Mouse (Mus musculus) cerebellum, postnatal 36 days (tissue): ENCODE measurements around the gene Xrn1.
"Not testable (repeated sequence)": the region's sequence is repeated elsewhere in the genome, so short reads cannot be mapped to it uniquely, and the experiment has no call there.

ENCODE experiments used
- DNase-seq, 2 experiments: peaks; one replicate each; pipeline ENCODE4 v3.0.0; 2021 to 2022; ENCODE audit warnings: mixed read lengths in 2 of 2

Xrn1 gene

GRCm38 (mm10) chr9:96054878-96055277 is 100.3 kb downstream of the Xrn1 start:
- no peak for DNase-seq

DNA sequence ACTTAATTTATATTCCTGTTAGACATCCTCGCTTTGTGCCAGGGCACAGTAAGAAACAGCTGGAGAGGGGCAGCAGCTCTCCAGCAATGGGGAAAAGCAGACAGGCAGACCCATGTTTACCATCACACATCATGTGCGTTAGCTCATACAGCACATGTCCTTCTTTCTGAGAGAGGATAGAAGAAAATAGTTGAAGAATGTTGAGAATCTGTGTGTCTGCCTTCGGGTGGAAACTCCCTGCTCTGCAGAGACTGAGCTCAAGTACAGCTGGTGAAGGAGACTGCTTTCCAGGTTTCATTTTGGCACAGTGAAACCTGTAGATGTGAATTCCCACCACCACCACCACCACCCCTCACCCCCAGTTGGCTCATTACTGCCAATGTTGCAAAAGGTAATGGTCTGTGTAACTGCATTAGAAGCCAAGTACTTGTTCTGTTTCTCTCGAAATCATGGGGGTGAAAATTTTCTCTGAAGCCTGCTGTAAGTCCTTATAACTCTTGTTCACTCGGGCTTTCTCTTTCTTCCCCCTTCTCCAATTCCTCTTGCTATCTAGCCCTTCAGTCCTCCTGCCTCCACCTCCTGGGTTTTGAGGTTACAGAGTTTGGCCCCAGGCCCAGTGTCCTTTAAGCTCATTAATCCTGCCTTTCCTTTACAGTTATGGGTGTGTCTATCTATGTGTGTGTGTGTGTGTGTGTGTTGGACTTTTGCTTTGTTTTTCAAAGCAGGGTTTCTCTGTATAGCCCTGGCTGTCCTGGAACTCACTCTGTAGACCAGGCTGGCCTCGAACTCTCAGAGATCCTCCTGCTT is 102.1 kb downstream of the Xrn1 start:
- no peak for DNase-seq

DNA sequence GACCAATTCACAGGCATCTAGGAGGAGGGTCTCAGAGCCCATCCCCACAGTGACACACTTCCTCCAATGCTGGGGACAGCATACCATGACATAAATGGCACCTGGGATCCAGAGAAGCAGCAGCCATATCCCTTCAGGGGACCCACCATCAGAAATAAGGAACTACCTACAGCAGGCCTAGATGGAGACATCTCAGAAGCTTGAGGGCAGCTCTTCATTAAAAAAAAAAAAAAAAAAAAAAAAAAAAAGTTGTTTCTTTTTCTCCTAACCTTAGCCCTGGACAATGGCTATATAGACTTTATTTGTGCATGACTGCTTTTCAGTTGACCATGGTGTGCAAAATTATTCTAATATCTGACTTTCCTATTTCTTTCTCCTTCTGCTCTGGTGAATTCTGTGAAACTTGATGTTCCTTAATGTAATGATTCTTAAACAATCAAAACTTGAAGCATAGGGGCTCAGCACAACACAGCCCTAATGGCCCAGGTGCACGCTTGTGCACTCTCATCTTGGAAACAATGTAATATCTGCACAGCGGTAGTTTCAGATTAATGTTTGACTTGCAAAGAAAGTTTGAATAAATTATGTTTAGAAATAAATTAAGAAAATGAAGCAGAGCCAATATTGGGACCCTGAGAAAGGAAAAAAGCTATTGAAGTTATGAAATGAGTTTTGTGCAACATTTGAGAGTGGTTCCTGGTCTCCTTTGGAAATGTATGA is 108.7 kb downstream of the Xrn1 start:
- DNase-seq, result no peak

DNA sequence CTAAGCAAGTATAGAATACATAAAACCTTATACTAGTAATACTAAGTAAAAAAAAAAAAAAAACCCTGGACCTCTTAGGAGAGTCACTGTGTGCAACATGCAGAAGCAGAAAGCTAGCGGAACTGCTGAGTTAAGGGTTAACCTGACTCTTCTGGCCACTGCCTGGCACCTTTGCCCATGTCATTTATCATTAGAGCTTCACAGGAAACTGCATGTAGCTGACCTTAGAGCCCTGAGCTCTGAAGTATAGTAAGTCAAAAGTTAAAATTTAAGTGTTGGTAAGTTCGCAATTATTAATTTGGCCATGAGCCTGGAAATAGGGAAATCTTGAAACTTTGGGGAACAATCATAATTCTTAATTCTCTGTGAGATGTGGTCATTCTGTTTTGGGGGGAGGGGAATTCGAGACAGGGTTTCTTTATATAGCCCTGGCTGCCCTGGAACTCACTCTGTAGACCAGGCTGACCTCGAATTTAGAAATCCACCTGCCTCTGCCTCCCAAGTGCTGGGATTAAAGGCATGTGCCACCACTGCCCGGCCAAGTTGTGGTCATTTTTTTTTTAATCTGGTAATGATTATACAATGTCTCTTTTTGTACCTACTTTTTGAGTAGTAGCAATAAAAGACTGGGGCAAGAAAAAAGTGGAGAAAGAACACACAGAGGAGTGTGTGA is 109.4 kb downstream of the Xrn1 start:
- no peak for DNase-seq

GRCm38 (mm10) chr9:96067507-96067906 is 112.9 kb downstream of the Xrn1 start:
- no peak for DNase-seq

DNA sequence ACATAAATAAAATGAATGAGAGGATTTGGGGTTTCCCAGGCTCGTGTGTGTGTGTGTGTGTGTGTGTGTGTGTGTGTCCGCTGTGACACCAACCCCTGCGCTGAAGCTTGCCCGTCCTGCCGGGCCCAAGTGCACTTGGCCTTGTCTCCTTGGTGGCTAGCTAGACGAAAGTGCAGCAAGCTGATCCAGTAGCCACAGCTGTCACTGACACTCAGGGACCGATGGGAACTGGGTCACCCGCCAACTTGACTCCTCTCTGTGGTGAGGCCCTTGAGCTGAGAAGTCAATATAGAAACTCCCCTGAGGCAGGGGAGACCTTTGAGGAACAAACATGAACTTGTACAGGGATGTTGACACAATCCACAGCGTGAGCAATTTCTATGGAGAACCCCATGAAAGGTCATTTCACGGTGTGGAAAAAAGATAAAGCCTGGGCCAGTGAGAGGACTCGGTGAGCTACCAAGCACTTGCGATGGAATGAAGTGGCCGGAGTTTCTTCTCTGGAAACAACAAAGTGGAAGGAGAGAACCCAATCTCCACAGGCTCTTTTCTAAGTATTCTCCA is 124.3 kb downstream of the Xrn1 start:
- DNase-seq, result no peak

DNA sequence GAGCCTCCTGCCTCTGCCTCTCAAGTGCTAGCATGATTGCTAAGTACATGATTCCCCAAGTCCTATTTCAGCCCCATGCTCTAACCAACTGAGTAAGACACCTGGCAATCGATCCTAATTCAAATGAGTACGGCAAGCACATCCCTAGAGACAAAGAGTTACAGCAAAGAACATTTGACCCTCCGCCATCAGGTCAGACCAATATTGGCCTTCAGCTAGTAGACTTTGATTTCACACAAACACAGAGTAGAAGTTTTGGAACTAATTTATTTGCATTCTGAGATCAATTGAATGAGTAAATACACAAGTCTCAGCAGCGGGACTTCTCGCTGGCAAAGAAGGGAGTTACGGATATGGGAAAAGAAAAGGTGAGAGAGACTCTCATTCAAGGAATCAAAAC is 130.7 kb downstream of the Xrn1 start:
- DNase-seq, result no peak

DNA sequence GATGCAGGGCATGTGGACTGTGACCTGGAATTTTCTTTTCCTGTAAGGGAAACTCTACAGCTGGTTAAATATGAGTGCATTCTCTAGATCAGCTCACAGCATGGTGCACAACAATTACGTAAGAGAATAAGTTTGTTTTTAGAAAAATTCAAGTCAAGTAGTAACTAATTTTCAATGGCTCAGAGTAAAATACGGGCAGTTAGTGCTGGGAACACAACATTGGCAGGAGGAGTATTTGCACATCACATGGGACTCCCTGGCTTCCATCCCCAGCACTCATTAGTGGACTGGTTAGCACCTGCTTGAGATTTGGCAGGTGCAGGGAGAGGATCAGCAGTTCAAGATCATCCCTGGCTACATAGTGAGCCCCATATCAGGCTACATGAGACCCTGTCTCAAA is 133.1 kb downstream of the Xrn1 start:
- no peak for DNase-seq

DNA sequence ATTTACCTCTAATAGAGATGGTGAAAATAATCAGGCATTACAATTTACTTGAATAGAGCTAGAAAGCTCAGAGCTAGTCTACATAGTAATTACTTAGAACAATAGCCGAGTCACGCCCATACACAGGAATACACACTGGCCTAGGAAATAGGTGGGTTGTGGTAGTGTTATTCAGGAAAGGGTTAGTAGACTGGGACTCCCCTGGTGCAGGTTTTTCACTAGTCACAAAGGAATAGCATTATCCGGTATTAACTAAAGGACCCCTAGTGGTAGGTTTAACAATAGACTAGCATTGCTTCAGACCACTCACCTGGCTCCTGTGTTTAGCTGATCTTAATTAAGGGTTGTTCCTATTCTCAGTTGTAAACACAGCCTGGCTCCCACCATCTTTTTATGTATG is 133.9 kb downstream of the Xrn1 start:
- DNase-seq, result not testable (repeated sequence)

DNA sequence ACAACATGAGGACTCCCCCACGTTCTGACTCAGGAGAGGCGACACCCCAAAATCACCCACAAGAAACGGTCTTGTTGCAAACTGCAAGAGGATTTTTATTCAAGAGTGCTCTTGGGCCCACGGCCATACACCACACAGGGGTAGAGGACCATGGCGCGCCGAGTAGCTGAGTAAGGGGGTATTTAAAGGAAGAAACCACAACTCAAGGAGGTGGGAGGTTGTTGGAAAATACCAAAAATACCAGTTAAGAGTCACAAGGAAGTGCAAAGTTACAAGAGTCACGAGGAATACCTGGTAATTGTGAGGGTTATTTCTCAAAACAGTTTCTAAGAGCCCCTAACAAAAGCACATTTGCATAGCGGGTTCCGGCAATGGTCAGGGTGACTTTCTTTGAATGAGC is 138.1 kb downstream of the Xrn1 start:
- DNase-seq, result not testable (repeated sequence)

GRCm38 (mm10) chr9:96093221-96093620 is 138.7 kb downstream of the Xrn1 start:
- no peak for DNase-seq

GRCm38 (mm10) chr9:96094341-96094740 is 139.8 kb downstream of the Xrn1 start:
- no peak for DNase-seq

- no peak for DNase-seq
These were observed 140.6 kb downstream of the Xrn1 start for GRCm38 (mm10) chr9:96095192-96095591.

DNA sequence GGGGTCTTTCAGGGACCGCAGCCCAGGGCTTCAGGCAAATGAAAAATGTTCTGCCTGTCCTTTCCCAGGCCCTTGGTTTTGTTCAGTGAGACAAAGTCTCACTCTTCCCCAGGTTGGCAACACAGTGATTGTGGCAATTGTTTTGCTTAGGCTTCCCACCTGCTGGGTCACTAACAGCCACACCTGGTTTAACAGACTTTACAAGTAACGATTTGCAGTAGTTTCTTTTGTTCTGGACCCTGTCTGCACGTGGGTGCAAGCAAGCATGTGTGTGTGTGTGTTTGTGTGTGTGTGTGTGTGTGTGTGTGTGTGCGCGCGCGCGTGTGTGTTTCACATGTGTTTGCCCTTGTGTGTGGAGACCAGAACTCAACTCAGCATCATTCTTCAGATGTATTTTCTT is 148.3 kb downstream of the Xrn1 start:
- DNase-seq, result no peak
